Mouse (Mus musculus) CH12.LX (cell line): ENCODE data around the gene Fbf1. TPM values are rescaled to one million over a fixed set of nuclear protein-coding genes. Genes with fewer than 3 reads are reported as not detected.

Source experiments
- DNase-seq: peaks from one replicate; pipeline ENCODE4 v3.0.0-alpha.2; 2013; ENCODE audit errors: extremely low read depth
- H3K27ac ChIP-seq: 2 replicates; pipeline ENCODE4 v1.5.1; 2012; ENCODE audit warnings: low read depth, mild to moderate bottlenecking, control low read depth, moderate library complexity; ENCODE audit not compliant: insufficient read depth
- H3K27me3 ChIP-seq: replicated peaks from 2 replicates; pipeline ENCODE3; 2012; ENCODE audit warnings: inconsistent platforms
- H3K36me3 ChIP-seq, 2 experiments: replicated peaks in 1 of 2; 2 replicates each; pipeline versions ENCODE3 to v1.6.1; 2012; ENCODE audit warnings: inconsistent platforms in 1 of 2, low read length in 1 of 2, mild to moderate bottlenecking in 1 of 2, mixed read lengths in 1 of 2, moderate library complexity in 1 of 2; ENCODE audit not compliant: control insufficient read depth in 1 of 2, insufficient read depth in 1 of 2
- H3K4me1 ChIP-seq, 2 experiments: 2 replicates each; pipeline ENCODE4 v1.6.1; 2012; ENCODE audit warnings: inconsistent platforms in 1 of 2, moderate library complexity in 1 of 2; ENCODE audit not compliant: insufficient read depth in 2 of 2, control insufficient read depth in 1 of 2
- H3K4me2 ChIP-seq: 2 replicates; pipeline ENCODE4 v1.6.1; 2012; ENCODE audit warnings: low read depth, mild to moderate bottlenecking, control low read depth; ENCODE audit not compliant: poor library complexity, insufficient read depth, severe bottlenecking
- H3K4me3 ChIP-seq, 3 experiments: fragments of 150-350 bp in 1 of 3; sonication (generic) in 1 of 3; replicated peaks in 1 of 3; 2 replicates each; pipeline versions ENCODE3 to v1.5.1; 2011 to 2012; ENCODE audit warnings: low read depth in 2 of 3, low read length in 2 of 3, mild to moderate bottlenecking in 2 of 3, moderate library complexity in 2 of 3, control low read depth in 1 of 3, improper control_type of control experiment in 1 of 3, inconsistent platforms in 1 of 3, mixed read lengths in 1 of 3; ENCODE audit not compliant: poor library complexity in 1 of 3
- H3K79me2 ChIP-seq: replicated peaks from 2 replicates; pipeline ENCODE4 v1.6.1; 2012; ENCODE audit warnings: mild to moderate bottlenecking, moderate library complexity; ENCODE audit not compliant: control insufficient read depth, poor library complexity, insufficient read depth, severe bottlenecking; ENCODE audit errors: extremely low read depth
- H3K9ac ChIP-seq: 2 replicates; pipeline ENCODE4 v1.6.1; 2012; ENCODE audit warnings: low read depth, mild to moderate bottlenecking, control low read depth, moderate library complexity; ENCODE audit not compliant: insufficient read depth
- H3K9me3 ChIP-seq: replicated peaks from 2 replicates; pipeline ENCODE3; 2012; ENCODE audit warnings: low read length, inconsistent platforms, mixed read lengths
- BHLHE40 ChIP-seq: IDR thresholded peaks from 2 replicates; pipeline ENCODE4 v1.6.1; 2011; ENCODE audit warnings: mild to moderate bottlenecking, low read depth, low read length, improper control_type of control experiment
- CHD1 ChIP-seq: IDR thresholded peaks from 2 replicates; pipeline ENCODE4 v1.6.1; 2012; ENCODE audit warnings: low read depth, low read length, improper control_type of control experiment, inconsistent platforms
- ELF1 ChIP-seq: IDR thresholded peaks from 2 replicates; pipeline ENCODE4 v1.6.1; 2014; ENCODE audit warnings: low read depth, mild to moderate bottlenecking, inconsistent platforms, low read length, improper control_type of control experiment
- EP300 ChIP-seq: IDR thresholded peaks from 2 replicates; pipeline ENCODE4 v1.6.1; 2011; ENCODE audit warnings: low read length, improper control_type of control experiment
- GABPA ChIP-seq: IDR thresholded peaks from 2 replicates; pipeline ENCODE4 v1.6.1; 2012; ENCODE audit warnings: low read depth, low read length, improper control_type of control experiment, inconsistent platforms; ENCODE audit not compliant: insufficient replicate concordance
- JUN ChIP-seq: IDR thresholded peaks from 2 replicates; pipeline ENCODE4 v1.6.1; 2011; ENCODE audit warnings: low read depth, mild to moderate bottlenecking, low read length, improper control_type of control experiment, moderate library complexity; ENCODE audit not compliant: insufficient read depth
- JUND ChIP-seq: conservative IDR thresholded peaks from 2 replicates; pipeline ENCODE4 v1.6.1; 2011; ENCODE audit warnings: low read depth, low read length, improper control_type of control experiment
- KAT2A ChIP-seq: IDR thresholded peaks from 2 replicates; pipeline ENCODE4 v1.6.1; 2012; ENCODE audit warnings: low read length, improper control_type of control experiment, inconsistent platforms; ENCODE audit not compliant: insufficient replicate concordance
- MXI1 ChIP-seq: IDR thresholded peaks from 2 replicates; pipeline ENCODE4 v1.6.1; 2011; ENCODE audit warnings: mild to moderate bottlenecking, low read depth, low read length, improper control_type of control experiment
- NRF1 ChIP-seq: IDR thresholded peaks from 2 replicates; pipeline ENCODE4 v1.6.1; 2014; ENCODE audit warnings: low read depth, mild to moderate bottlenecking, inconsistent platforms, low read length, improper control_type of control experiment, moderate library complexity
- PAX5 ChIP-seq: IDR thresholded peaks from 2 replicates; pipeline ENCODE4 v1.6.1; 2012; ENCODE audit warnings: low read length, inconsistent platforms, mixed read lengths
- POLR2A ChIP-seq: IDR thresholded peaks from 2 replicates; pipeline ENCODE4 v1.6.1; 2011; ENCODE audit warnings: low read depth, mild to moderate bottlenecking, improper control_type of control experiment, low read length
- TCF12 ChIP-seq: IDR thresholded peaks from 2 replicates; pipeline ENCODE4 v1.6.1; 2014; ENCODE audit warnings: low read depth, mild to moderate bottlenecking, inconsistent platforms, low read length, improper control_type of control experiment
- UBTF ChIP-seq: IDR thresholded peaks from 2 replicates; pipeline ENCODE4 v1.6.1; 2012; ENCODE audit warnings: low read depth, mild to moderate bottlenecking, inconsistent platforms, low read length, improper control_type of control experiment, moderate library complexity
- USF1 ChIP-seq: IDR thresholded peaks from 2 replicates; pipeline ENCODE4 v1.6.1; 2014; ENCODE audit warnings: low read depth, mild to moderate bottlenecking, inconsistent platforms, low read length, improper control_type of control experiment
- ZC3H11A ChIP-seq: IDR thresholded peaks from 2 replicates; pipeline ENCODE4 v1.6.1; 2012; ENCODE audit warnings: low read depth, mild to moderate bottlenecking, inconsistent platforms, low read length, improper control_type of control experiment
- ZMIZ1 ChIP-seq: IDR thresholded peaks from 2 replicates; pipeline ENCODE4 v1.6.1; 2012; ENCODE audit warnings: low read depth, mild to moderate bottlenecking, inconsistent platforms, low read length, improper control_type of control experiment
- dilution Hi-C: fragments of 300-500 bp; cut with MboI; formaldehyde crosslinking; loops from 2 replicates; pipeline ENCODE4 v1.14.3; 2020; ENCODE audit warnings: low sequenced_read_pairs; ENCODE audit not compliant: extremely low pct_unique_long_range_greater_than_20kb, extremely low pct_ligation_motif_present
- in situ Hi-C: fragments of 300-500 bp; cut with MboI; formaldehyde crosslinking; loops from 3 replicates; pipeline ENCODE4 v1.14.3; 2019; ENCODE audit warnings: low sequenced_read_pairs, low pct_ligation_motif_present, low pct_unique_long_range_greater_than_20kb, mixed read lengths
- polyA plus RNA-seq: library from polyadenylated mRNA; unstranded; fragments of >175 nt; gene quantifications from 2 replicates; pipeline ENCODE4 v1.2.1, GENCODE M21; 2012; ENCODE audit warnings: low read depth; ENCODE audit not compliant: insufficient read length
- total RNA-seq, 2 experiments: library from RNA; depleted of rRNA; stranded (reverse); fragments of 300-350 nt in 1 of 2; fragments of >200 nt in 1 of 2; gene quantifications; 2 replicates each; pipeline ENCODE4 v1.2.3; 2012 to 2014

Gene Fbf1
- total and polyA plus RNA-seq, 3 experiments: 23.9 to 44.8 (median 39.0) TPM

DNA sequence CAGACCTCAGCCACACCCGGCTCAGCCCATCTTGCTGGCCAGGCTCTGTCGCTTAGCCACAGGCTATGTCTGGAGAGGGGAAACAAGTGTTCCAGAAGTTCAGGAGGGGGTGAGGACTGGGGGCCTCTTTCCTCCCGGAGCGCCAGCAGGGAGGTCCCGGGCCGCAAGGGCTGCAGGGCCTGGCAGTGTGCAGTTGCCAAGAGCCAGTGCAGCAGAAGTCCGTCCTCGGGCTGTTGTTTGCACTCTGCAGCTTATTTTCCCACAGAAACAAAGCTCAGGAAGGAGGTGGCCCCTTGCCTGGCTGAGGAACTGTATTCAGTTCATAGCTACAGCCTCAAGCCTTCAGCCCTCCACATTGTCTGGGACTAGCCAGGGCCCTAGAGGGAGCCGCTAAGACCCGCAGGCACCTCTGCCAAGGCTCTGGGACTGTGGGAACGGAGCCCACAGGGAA, 66.0 kb downstream of the Fbf1 start:
- H3K4me1 ChIP-seq: peaks cover 11 to 18% of the 10 kb centered on the region in 2 experiments
- H3K79me2 ChIP-seq: no peaks in the 10 kb centered on the region
- H3K9ac ChIP-seq: no peak overlapping the region
- no peak overlapping the region for H3K4me2 ChIP-seq
- peaks cover 4% of the 10 kb centered on the region for H3K27me3 ChIP-seq
- dilution Hi-C loops (no loop called here), in situ Hi-C loops (no loop called here)
- DNase-seq: no peak
- no peak overlapping the region for H3K27ac ChIP-seq
- H3K9me3 ChIP-seq: no peaks in the 10 kb centered on the region
- no peaks in the 10 kb centered on the region for H3K36me3 ChIP-seq
- TF ChIP-seq NRF1: no peak
- no peak for TF ChIP-seq ELF1
- no peak overlapping the region for H3K4me3 ChIP-seq

DNA sequence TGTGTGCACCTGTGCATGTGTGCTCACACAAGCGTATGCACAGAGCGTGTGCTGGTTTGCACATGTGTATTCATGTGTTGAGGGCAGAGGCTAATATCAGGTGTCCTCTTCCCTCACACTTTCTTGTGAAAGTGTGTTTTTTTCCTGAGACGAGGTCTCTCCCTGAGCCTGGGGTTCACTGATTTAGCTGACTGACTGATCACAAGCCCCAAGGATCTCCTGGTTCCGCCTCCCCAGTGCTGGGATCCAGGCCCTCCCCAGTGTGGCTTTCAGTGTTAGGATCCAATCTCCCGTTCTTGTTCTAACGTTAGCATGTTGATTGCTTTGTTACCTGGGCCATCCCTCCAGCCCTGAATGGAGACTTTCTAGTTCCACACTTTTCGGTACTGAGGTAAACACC, 67.1 kb downstream of the Fbf1 start:
- no peaks in the 10 kb centered on the region for H3K36me3 ChIP-seq
- no peak overlapping the region for H3K27ac ChIP-seq
- peaks cover 4% of the 10 kb centered on the region for H3K27me3 ChIP-seq
- dilution Hi-C loops (no loop called here), in situ Hi-C loops (no loop called here)
- no peak overlapping the region for H3K4me3 ChIP-seq
- TF ChIP-seq CHD1: no peak
- TF ChIP-seq POLR2A: no peak
- no peak for TF ChIP-seq MXI1
- TF ChIP-seq KAT2A: no peak
- no peak for TF ChIP-seq ZC3H11A
- no peak for TF ChIP-seq ZMIZ1
- TF ChIP-seq USF1: no peak
- no peak for TF ChIP-seq EP300
- no peak for TF ChIP-seq UBTF
- TF ChIP-seq JUN: no peak
- no peak for TF ChIP-seq ELF1
- TF ChIP-seq GABPA: no peak
- TF ChIP-seq PAX5: no peak
- no peak for TF ChIP-seq JUND
- no peak for TF ChIP-seq TCF12
- no peak for TF ChIP-seq BHLHE40
- no peak overlapping the region for H3K9ac ChIP-seq
- H3K79me2 ChIP-seq: no peaks in the 10 kb centered on the region
- H3K4me2 ChIP-seq: no peak overlapping the region
- H3K4me1 ChIP-seq: peaks cover 8 to 14% of the 10 kb centered on the region in 2 experiments
- peaks cover 5% of the 10 kb centered on the region for H3K9me3 ChIP-seq
- no peak for DNase-seq
